Mouse (Mus musculus): ENCODE data around the gene Apobec1.
"Not testable (repeated sequence)": the region's sequence is repeated elsewhere in the genome, so short reads cannot be mapped to it uniquely, and the experiment has no call there.

Apobec1 gene

GRCm38 (mm10) chr6:122602242-122602991 is at the start of gene Apobec1:
TSS of gene Apobec1 (minus strand) at chr6:122602444.
- peak; percentile 34 for DNase-seq

- DNase-seq = no peak
These were observed 48.2 kb upstream of the Apobec1 start for GRCm38 (mm10) chr6:122650398-122650980.

- DNase-seq = no peak
These were observed 47.7 kb upstream of the Apobec1 start for GRCm38 (mm10) chr6:122649903-122650302.

- not testable (repeated sequence) for DNase-seq
These were observed 42.0 kb upstream of the Apobec1 start for GRCm38 (mm10) chr6:122644196-122644595.

GRCm38 (mm10) chr6:122637566-122637965 is 35.3 kb upstream of the Apobec1 start:
- not testable (repeated sequence) for DNase-seq

- no peak for DNase-seq
These were observed 34.4 kb upstream of the Apobec1 start for GRCm38 (mm10) chr6:122636666-122637065.

- DNase-seq = no peak
These were observed 33.1 kb upstream of the Apobec1 start for GRCm38 (mm10) chr6:122635315-122635714.

GRCm38 (mm10) chr6:122633411-122633810 is 31.2 kb upstream of the Apobec1 start:
- DNase-seq = no peak

- DNase-seq = no peak
These were observed 25.3 kb upstream of the Apobec1 start for GRCm38 (mm10) chr6:122627469-122628108.

- DNase-seq = no peak
These were observed 23.9 kb upstream of the Apobec1 start, which contains the start of gene Dppa3 for GRCm38 (mm10) chr6:122626110-122626509. TSS of gene Dppa3 (plus strand) at chr6:122626410.

GRCm38 (mm10) chr6:122625156-122625555 is 22.9 kb upstream of the Apobec1 start:
- DNase-seq = no peak

- DNase-seq = no peak
These were observed 22.2 kb upstream of the Apobec1 start for GRCm38 (mm10) chr6:122624480-122624879.

- no peak for DNase-seq
These were observed 18.8 kb upstream of the Apobec1 start for GRCm38 (mm10) chr6:122621066-122621465.

- no peak for DNase-seq
These were observed 13.8 kb upstream of the Apobec1 start for GRCm38 (mm10) chr6:122616022-122616421.

GRCm38 (mm10) chr6:122614047-122614446 is 11.8 kb upstream of the Apobec1 start:
- DNase-seq = no peak

- DNase-seq = no peak
These were observed 10.2 kb upstream of the Apobec1 start for GRCm38 (mm10) chr6:122612426-122612825.

- DNase-seq = no peak
These were observed 7.5 kb upstream of the Apobec1 start, which contains the start of gene Gdf3 for GRCm38 (mm10) chr6:122609771-122610170. TSS of gene Gdf3 (minus strand) at chr6:122610087.

- DNase-seq = no peak
These were observed 7.1 kb upstream of the Apobec1 start for GRCm38 (mm10) chr6:122609377-122609728.

- no peak for DNase-seq
These were observed 6.5 kb upstream of the Apobec1 start for GRCm38 (mm10) chr6:122608434-122609376.

GRCm38 (mm10) chr6:122607700-122608099 is 5.5 kb upstream of the Apobec1 start:
- DNase-seq = no peak

- no peak for DNase-seq
These were observed 4.4 kb upstream of the Apobec1 start for GRCm38 (mm10) chr6:122606661-122607060.

- DNase-seq = no peak
These were observed 3.2 kb upstream of the Apobec1 start for GRCm38 (mm10) chr6:122605483-122605882.

GRCm38 (mm10) chr6:122604260-122604659 is 2.0 kb upstream of the Apobec1 start:
- no peak for DNase-seq
